Mouse (Mus musculus) mesoderm, embryonic 11.5 days (tissue): Measurements from ENCODE around the gene Rfx4.
A peak's percentile ranks its signal among the peaks of the same experiment; 100 is the strongest.

ENCODE experiments used
- DNase-seq: peaks from one replicate; pipeline ENCODE4 v3.0.0-alpha.2; 2012; ENCODE audit warnings: low read depth, low spot score

The Rfx4 gene

DNA sequence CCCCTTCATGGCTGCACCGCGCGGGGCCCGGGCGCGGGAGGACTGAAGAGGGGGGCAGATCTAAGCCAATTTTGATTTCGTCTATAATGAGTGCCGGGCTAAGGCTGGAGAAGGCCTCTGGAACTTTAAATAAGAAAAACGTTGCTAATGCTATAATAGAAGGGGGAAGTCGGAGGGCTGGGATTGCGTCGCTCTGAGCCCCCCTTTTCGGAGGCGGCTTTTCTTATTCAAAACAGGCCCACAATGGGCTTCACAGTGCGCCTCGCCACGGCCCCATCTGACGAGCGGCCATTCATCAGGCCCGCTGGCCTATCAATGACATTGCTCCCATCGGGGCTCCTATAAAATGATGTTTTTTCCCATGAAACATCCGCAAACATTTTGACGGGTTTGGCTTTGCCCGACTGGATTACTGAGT, at the start of gene Rfx4:
Gene Rfx4, plus strand, starts transcription at position 277 of the 418 bp plus-strand sequence.
- DNase-seq: peak; percentile 84

GRCm38 (mm10) chr10:84706543-84706942, 49.3 kb upstream of the Rfx4 start:
- DNase-seq: no peak

DNA sequence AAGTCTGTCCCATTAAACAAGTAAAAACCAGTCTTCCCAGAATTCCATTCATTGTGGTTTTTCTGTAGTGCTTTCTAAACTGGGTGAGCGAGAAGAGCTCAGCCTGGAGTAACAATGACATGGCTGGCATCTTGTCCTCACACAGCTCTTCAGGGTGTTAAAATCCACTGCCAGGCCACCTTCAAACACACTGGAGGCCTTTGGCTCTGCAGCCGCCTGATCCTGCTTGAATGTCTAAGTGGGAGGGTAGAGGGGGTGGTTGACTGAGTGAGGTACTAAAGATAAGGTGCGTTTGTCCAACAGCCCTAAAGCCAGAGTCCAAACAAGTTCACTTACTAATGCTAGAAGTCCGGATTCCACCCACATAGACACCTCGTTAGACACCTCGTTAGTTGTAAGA, 48.6 kb upstream of the Rfx4 start:
- no peak for DNase-seq

GRCm38 (mm10) chr10:84707752-84708530, 47.9 kb upstream of the Rfx4 start:
- DNase-seq: no peak

- no peak for DNase-seq
Measured at GRCm38 (mm10) chr10:84710192-84710591, 45.7 kb upstream of the Rfx4 start.

- peak; percentile 86 for DNase-seq
Measured at GRCm38 (mm10) chr10:84710827-84711226, 45.0 kb upstream of the Rfx4 start.

- peak; percentile 49 for DNase-seq
Measured at GRCm38 (mm10) chr10:84711479-84711878, 44.4 kb upstream of the Rfx4 start.

DNA sequence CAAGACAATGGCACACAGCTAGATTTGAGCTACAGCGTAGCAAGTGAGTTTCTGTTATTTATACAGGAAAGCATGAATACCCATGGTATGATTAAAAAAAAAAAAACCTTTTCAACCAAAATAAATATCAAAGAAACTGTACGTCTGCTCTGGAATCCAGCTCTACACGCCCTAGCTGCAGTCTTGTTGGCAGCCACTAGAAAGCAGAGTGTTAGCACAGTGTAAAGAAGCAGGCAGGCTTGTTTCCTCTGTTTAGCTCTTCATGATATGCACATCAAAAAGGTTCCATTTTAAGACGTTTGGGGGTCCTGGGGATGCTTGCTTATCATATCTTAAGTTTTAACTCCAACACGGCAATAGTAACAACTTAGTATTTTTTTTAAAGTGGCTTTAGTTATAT, 43.9 kb upstream of the Rfx4 start:
- DNase-seq: no peak

- no peak for DNase-seq
Measured at GRCm38 (mm10) chr10:84712532-84712931, 43.3 kb upstream of the Rfx4 start.

DNA sequence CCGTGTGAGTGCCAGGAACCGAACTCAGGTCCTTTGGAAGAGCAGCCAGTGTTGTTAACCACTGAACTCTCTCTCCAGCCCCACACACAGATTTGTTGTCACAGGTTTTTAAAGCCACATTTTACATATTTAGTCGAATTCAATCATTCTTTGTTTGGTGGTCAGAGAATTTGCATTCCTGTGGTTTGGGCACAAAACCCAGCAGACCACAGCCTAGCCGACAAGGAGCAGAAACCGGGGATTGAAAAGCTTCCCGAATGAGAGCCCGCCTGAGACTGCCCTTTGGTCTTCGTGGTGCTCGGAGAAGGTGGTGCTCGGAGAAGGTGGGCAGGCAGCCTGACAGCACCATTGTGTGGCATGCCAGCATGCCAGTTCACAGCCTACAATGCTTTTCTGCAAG, 42.8 kb upstream of the Rfx4 start:
- no peak for DNase-seq

DNA sequence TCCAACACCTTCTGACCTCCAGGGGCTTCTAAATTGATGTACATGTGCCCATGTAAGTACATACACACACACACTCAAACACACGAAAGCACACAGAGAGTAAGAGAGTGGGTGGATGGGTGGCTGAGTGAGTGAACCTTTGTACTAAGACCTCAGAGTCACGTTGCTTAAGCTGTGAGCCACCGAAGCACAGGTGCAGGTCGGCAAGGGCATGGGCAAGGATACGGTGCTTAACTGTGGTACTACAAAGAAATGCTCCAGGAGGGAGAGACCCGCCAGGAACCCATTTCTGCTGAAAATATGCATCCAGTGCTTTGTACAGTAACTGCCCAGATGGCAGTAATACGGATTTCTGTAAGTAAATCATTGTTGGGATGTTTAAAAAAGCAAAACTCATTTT, 40.2 kb upstream of the Rfx4 start:
- DNase-seq: no peak

DNA sequence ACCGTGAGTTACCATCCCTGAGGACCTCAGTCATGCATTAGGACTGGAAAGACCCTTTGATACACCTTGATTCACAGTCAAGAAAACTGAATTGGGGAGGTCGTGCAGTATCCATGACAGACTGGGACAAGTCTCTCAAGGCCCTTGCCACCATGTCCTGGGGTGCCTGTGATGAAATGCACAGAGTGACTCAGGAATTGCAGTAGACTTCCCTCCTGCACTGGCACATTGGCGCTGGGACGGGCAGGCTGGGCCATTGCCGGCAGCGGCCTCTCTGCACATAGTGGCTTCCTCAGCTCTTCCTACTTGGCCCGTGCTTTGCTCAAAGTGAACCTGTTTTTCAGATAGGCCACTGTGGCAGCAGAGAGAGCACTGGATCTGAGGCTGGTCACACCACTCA, 39.3 kb upstream of the Rfx4 start:
- DNase-seq: no peak

- no peak for DNase-seq
Measured at GRCm38 (mm10) chr10:84722711-84723110, 33.2 kb upstream of the Rfx4 start.

DNA sequence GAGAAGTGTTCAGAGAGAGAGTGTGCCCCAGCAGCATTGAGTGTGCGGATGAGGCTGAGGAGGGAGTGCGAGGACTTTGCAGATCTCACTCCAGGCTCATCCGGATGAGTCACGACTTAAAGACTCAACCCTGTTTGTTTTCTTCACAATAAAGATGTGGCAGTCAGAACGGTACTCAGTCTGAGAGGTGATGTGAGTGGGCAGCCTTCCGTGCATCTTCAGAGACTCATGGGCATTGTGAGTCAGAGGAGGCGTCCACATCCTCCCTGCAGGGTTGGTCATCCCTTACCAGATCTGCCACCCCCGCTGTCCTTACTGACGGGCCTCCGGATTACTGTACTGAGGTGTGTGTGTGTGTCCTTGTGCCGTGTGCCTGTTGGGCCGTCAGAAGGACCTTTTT, 28.9 kb upstream of the Rfx4 start:
- DNase-seq: no peak

- DNase-seq: no peak
Measured at GRCm38 (mm10) chr10:84727760-84728159, 28.1 kb upstream of the Rfx4 start.

GRCm38 (mm10) chr10:84730078-84730477, 25.8 kb upstream of the Rfx4 start:
- no peak for DNase-seq

DNA sequence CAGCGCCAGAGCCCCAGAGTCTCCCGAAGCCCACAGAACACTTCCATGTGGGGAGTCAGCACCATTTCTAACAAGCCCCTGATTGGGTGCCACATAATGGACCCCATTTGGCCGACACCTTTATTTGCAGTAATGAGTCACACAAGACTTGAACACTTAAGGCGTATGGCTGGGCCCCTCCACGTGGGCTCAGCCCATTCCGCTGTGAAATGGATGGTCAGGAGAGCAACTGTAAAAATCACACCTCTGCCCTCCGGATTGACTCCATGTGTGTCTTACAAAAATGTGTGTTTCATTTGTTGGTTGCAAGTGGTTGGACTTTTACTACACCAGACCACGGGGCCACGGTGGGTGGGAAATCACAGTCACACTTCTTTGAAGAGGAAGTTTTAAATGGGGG, 24.9 kb upstream of the Rfx4 start:
- no peak for DNase-seq

- DNase-seq: no peak
Measured at GRCm38 (mm10) chr10:84733511-84733910, 22.4 kb upstream of the Rfx4 start.

- peak; percentile 80 for DNase-seq
Measured at GRCm38 (mm10) chr10:84754851-84755785, 744 bp upstream of the Rfx4 start.

- DNase-seq: no peak
Measured at GRCm38 (mm10) chr10:84756435-84757095, 703 bp downstream of the Rfx4 start.

GRCm38 (mm10) chr10:84757426-84758199, 1.8 kb downstream of the Rfx4 start:
- no peak for DNase-seq

GRCm38 (mm10) chr10:84758200-84758468, 2.3 kb downstream of the Rfx4 start:
- no peak for DNase-seq
